In the genomic region with DNA sequence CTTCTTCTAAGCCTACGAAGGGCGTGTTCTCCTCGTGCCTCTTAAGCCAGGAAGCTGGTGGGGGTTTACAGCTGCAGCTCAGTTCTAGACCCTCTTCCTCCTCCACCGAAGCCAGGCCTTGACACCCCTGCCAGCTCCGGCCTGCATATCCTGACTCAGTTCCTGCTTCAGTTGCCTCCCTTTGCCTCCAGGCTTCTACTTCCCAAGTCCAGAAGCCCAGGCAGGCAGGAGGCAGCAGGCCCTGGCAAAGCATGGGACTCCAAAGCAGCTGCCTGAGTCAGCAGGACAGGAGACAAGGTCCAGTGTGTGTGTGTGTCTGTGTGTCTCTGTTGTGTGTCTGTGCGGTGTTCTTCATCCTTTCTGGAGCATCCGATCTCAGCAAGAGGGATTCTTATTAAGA, we compare ENCODE assay signal across 25 mouse cellular contexts. TPM values are rescaled to one million over a fixed set of nuclear protein-coding genes. Genes with fewer than 3 reads are reported as not detected.
DNase-seq lines count a peak whose midpoint lies in the region; ATAC-seq and TF ChIP-seq lines count a peak whose summit lies in the region.
"Had no signal": no experiment of that assay in that cellular context is flagged by ENCODE, and none has a peak within 500 bp of the region (broad histone marks: within the 10 kb centered on the region; RNA-seq: fewer than 3 reads in every experiment).

No protein-coding gene starts in this region.

- peaks cover 42% of the 10 kb centered on the region for H3K27me3 ChIP-seq in liver, embryonic 13.5 days
- peaks cover 49% of the 10 kb centered on the region for H3K27me3 ChIP-seq in liver, embryonic 12.5 days (replicated peaks)
- H3K27me3 ChIP-seq in ES-Bruce4 (ENCODE audit: control insufficient read depth, insufficient read depth, low read length, poor library complexity, severe bottlenecking), result no peaks in the 10 kb centered on the region

- no peak overlapping the region for H3K27ac ChIP-seq in liver, embryonic 13.5 days
- no peak overlapping the region for H3K27ac ChIP-seq in liver, embryonic 12.5 days
- peak overlapping the region; percentile 84 for H3K27ac ChIP-seq in ES-Bruce4 (ENCODE audit: insufficient read depth, low read length)
- peak overlapping the region; percentile 59 for H3K27ac ChIP-seq in embryonic fibroblast, embryonic 13.5 days (ENCODE audit: insufficient read depth, low read length)
- H3K27ac ChIP-seq: forebrain, embryonic 12.5 days; heart, embryonic 10.5 days; hindbrain, embryonic 10.5 days; hindbrain, postnatal 0 days; neural tube, embryonic 12.5 days had no signal

- peaks cover 8% of the 10 kb centered on the region for H3K36me3 ChIP-seq in liver, embryonic 13.5 days
- peaks cover 37% of the 10 kb centered on the region for H3K36me3 ChIP-seq in liver, embryonic 12.5 days
- no peaks in the 10 kb centered on the region for H3K36me3 ChIP-seq in ES-Bruce4 (ENCODE audit: control insufficient read depth, insufficient read depth, low read length, poor library complexity, severe bottlenecking)

- WGBS in liver, embryonic 13.5 days (ENCODE audit: insufficient replicate concordance), result 63% methylated on average over 7 of the region's 7 CpGs
- WGBS in liver, embryonic 12.5 days (ENCODE audit: insufficient replicate concordance), result 73% methylated on average over 7 of the region's 7 CpGs

- TF ChIP-seq CTCF in ES-Bruce4 (IDR thresholded peaks at IDR 0.05; ENCODE audit: low read depth, low read length), result no peak
- TF ChIP-seq CTCF in embryonic fibroblast, embryonic 13.5 days (IDR thresholded peaks at IDR 0.05; ENCODE audit: borderline replicate concordance, insufficient read depth, low read length), result no peak

- DNase-seq in liver, embryonic 13.5 days, result no peak
- no peak for DNase-seq in spleen, adult 18-20 months
- DNase-seq in frontal cortex, postnatal 25 days (ENCODE audit: low spot score in 2 of 2), result no peak
- no peak for DNase-seq in frontal cortex, adult 2 months (ENCODE audit: extremely low spot score in 1 of 2, low spot score in 1 of 2)
- DNase-seq: adrenal gland, postnatal 36 days; B cell, adult 2 months; cerebellum, adult 9-10 months; kidney, adult 18-20 months; kidney, postnatal 10 days; lung, adult 18-20 months; lung, postnatal 4 days; midbrain, embryonic 14.5 days; right cerebral cortex, postnatal 14 days; thymus, adult 2 months; thymus, postnatal 4 days had no signal

- no peak for ATAC-seq in liver, embryonic 13.5 days (ENCODE audit: low read depth)
- no peak for ATAC-seq in liver, embryonic 12.5 days
- ATAC-seq: hindbrain, postnatal 0 days had no signal

- H3K4me3 ChIP-seq in liver, embryonic 13.5 days (replicated peaks), result no peak overlapping the region
- no peak overlapping the region for H3K4me3 ChIP-seq in liver, embryonic 12.5 days
- no peak overlapping the region for H3K4me3 ChIP-seq in ES-Bruce4 (ENCODE audit: low read depth, low read length)
- H3K4me3 ChIP-seq in embryonic fibroblast, embryonic 13.5 days (ENCODE audit: insufficient read depth, low read length), result no peak overlapping the region
- H3K4me3 ChIP-seq: forebrain, embryonic 12.5 days; heart, embryonic 10.5 days; hindbrain, embryonic 10.5 days; neural tube, embryonic 12.5 days had no signal

- peak; percentile 75; the same call in 1 of the 2 replicates for TF ChIP-seq EP300 in ES-Bruce4 (IDR thresholded peaks at IDR 0.05; ENCODE audit: insufficient read depth, low read depth, low read length)

- H3K4me2 ChIP-seq in liver, embryonic 13.5 days, result no peak overlapping the region
- no peak overlapping the region for H3K4me2 ChIP-seq in liver, embryonic 12.5 days
- H3K4me2 ChIP-seq: forebrain, embryonic 12.5 days; neural tube, embryonic 12.5 days had no signal

- H3K9ac ChIP-seq in liver, embryonic 13.5 days, result 0 out of 2 replicates have a peak overlapping the region, but pooled peaks have one; percentile 10
- no peak overlapping the region for H3K9ac ChIP-seq in liver, embryonic 12.5 days
- H3K9ac ChIP-seq in ES-Bruce4 (ENCODE audit: low read depth, poor library complexity, severe bottlenecking), result no peak overlapping the region
- H3K9ac ChIP-seq: forebrain, embryonic 12.5 days; neural tube, embryonic 12.5 days had no signal

- peaks cover 24% of the 10 kb centered on the region for H3K4me1 ChIP-seq in liver, embryonic 13.5 days (replicated peaks)
- peaks cover 27% of the 10 kb centered on the region for H3K4me1 ChIP-seq in liver, embryonic 12.5 days
- H3K4me1 ChIP-seq in ES-Bruce4 (ENCODE audit: control insufficient read depth, insufficient read depth, low read length), result peaks cover 25% of the 10 kb centered on the region
- H3K4me1 ChIP-seq in embryonic fibroblast, embryonic 13.5 days (ENCODE audit: control insufficient read depth, insufficient read depth, low read length), result peaks cover 6% of the 10 kb centered on the region; the same call in 1 of the 2 replicates

- TF ChIP-seq POLR2A in ES-Bruce4 (IDR thresholded peaks at IDR 0.05; ENCODE audit: insufficient read depth, low read length), result no peak
- TF ChIP-seq POLR2A in embryonic fibroblast, embryonic 13.5 days (IDR thresholded peaks at IDR 0.05; ENCODE audit: low read depth, low read length), result no peak

- H3K9me3 ChIP-seq in liver, embryonic 13.5 days (replicated peaks), result no peaks in the 10 kb centered on the region
- no peaks in the 10 kb centered on the region for H3K9me3 ChIP-seq in liver, embryonic 12.5 days (replicated peaks)
- no peaks in the 10 kb centered on the region for H3K9me3 ChIP-seq in ES-Bruce4 (replicated peaks; ENCODE audit: control insufficient read depth, insufficient read depth, low read length, poor library complexity, severe bottlenecking)
- H3K9me3 ChIP-seq: forebrain, embryonic 12.5 days; heart, embryonic 10.5 days; hindbrain, embryonic 10.5 days; neural tube, embryonic 12.5 days had no signal

RNA-seq across cellular contexts. Expression of gene Sfn, which starts 2.2 kb away (rescaled TPM):
- polyA plus RNA-seq in liver, embryonic 13.5 days (2015; fragmentation: Nextera tagmentation; extraction: Ambion mirVana), result 0.77 and 0.92 TPM in 2 replicates
- polyA plus RNA-seq in liver, embryonic 12.5 days (2016; fragmentation: Nextera tagmentation; extraction: Ambion mirVana), result 0.21 and 0.81 TPM in 2 replicates
- polyA plus RNA-seq in ES-Bruce4 (2011; ENCODE audit: insufficient read depth, insufficient read length, low read depth, missing spikeins), result 250 and 292 TPM in 2 replicates
- 8.4 and 12.1 TPM in 2 replicates for polyA plus RNA-seq in embryonic fibroblast, embryonic 13.5 days (2011; ENCODE audit: insufficient read length, low read depth, missing spikeins)
- polyA plus RNA-seq in frontal cortex, adult 2 months (2012; rRNA removed), result 2.5 and 2.9 TPM in 2 replicates

RNA-seq across cellular contexts. Expression of gene Gpn2, which starts 20.0 kb away (rescaled TPM):
- 12.5 and 13.5 TPM in 2 replicates for polyA plus RNA-seq in liver, embryonic 13.5 days (2015; fragmentation: Nextera tagmentation; extraction: Ambion mirVana)
- 15.2 and 16.2 TPM in 2 replicates for polyA plus RNA-seq in liver, embryonic 12.5 days (2016; fragmentation: Nextera tagmentation; extraction: Ambion mirVana)
- 22.2 and 24.3 TPM in 2 replicates for polyA plus RNA-seq in ES-Bruce4 (2011; ENCODE audit: insufficient read depth, insufficient read length, low read depth, missing spikeins)
- 10.9 and 12.2 TPM in 2 replicates for polyA plus RNA-seq in embryonic fibroblast, embryonic 13.5 days (2011; ENCODE audit: insufficient read length, low read depth, missing spikeins)
- 18.9 and 22.4 TPM in 2 replicates for polyA plus RNA-seq in frontal cortex, adult 2 months (2012; rRNA removed)

RNA-seq across cellular contexts. Expression of gene Gpatch3, which starts 29.6 kb away (rescaled TPM):
- 4.3 and 4.6 TPM in 2 replicates for polyA plus RNA-seq in liver, embryonic 13.5 days (2015; fragmentation: Nextera tagmentation; extraction: Ambion mirVana)
- 7.8 and 8.9 TPM in 2 replicates for polyA plus RNA-seq in liver, embryonic 12.5 days (2016; fragmentation: Nextera tagmentation; extraction: Ambion mirVana)
- polyA plus RNA-seq in ES-Bruce4 (2011; ENCODE audit: insufficient read depth, insufficient read length, low read depth, missing spikeins), result 3.9 and 7.9 TPM in 2 replicates
- 4.8 and 5.7 TPM in 2 replicates for polyA plus RNA-seq in embryonic fibroblast, embryonic 13.5 days (2011; ENCODE audit: insufficient read length, low read depth, missing spikeins)
- polyA plus RNA-seq in frontal cortex, adult 2 months (2012; rRNA removed), result 7.0 and 7.5 TPM in 2 replicates

RNA-seq across cellular contexts. Expression of gene Zdhhc18, which starts 45.8 kb away (rescaled TPM):
- polyA plus RNA-seq in liver, embryonic 13.5 days (2015; fragmentation: Nextera tagmentation; extraction: Ambion mirVana), result 1.0 and 1.1 TPM in 2 replicates
- polyA plus RNA-seq in liver, embryonic 12.5 days (2016; fragmentation: Nextera tagmentation; extraction: Ambion mirVana), result 4.6 and 5.5 TPM in 2 replicates
- 34.4 and 43.8 TPM in 2 replicates for polyA plus RNA-seq in ES-Bruce4 (2011; ENCODE audit: insufficient read depth, insufficient read length, low read depth, missing spikeins)
- 28.8 and 31.3 TPM in 2 replicates for polyA plus RNA-seq in embryonic fibroblast, embryonic 13.5 days (2011; ENCODE audit: insufficient read length, low read depth, missing spikeins)
- polyA plus RNA-seq in frontal cortex, adult 2 months (2012; rRNA removed), result 38.5 and 43.3 TPM in 2 replicates

RNA-seq across cellular contexts. Expression of gene Nr0b2, which starts 51.0 kb away (rescaled TPM):
- polyA plus RNA-seq in liver, embryonic 13.5 days (2015; fragmentation: Nextera tagmentation; extraction: Ambion mirVana), result 0.31 and 0.51 TPM in 2 replicates
- 0.56 and 0.77 TPM in 2 replicates for polyA plus RNA-seq in liver, embryonic 12.5 days (2016; fragmentation: Nextera tagmentation; extraction: Ambion mirVana)
- not detected in 2 replicates for polyA plus RNA-seq in ES-Bruce4 (2011; ENCODE audit: insufficient read depth, insufficient read length, low read depth, missing spikeins)
- not detected in 2 replicates for polyA plus RNA-seq in embryonic fibroblast, embryonic 13.5 days (2011; ENCODE audit: insufficient read length, low read depth, missing spikeins)
- polyA plus RNA-seq in frontal cortex, adult 2 months (2012; rRNA removed), result not detected in 2 replicates
- polyA plus RNA-seq: forebrain, embryonic 12.5 days; gonadal fat pad, adult 2 months; limb, embryonic 11.5 days; midbrain, embryonic 14.5 days; neural tube, embryonic 12.5 days had no signal

Comparison
In these comparisons a context has a peak if more than half of its experiments do, and no peak if none do; other contexts are left out.
1. H3K27ac ChIP-seq: peak in ES-Bruce4 (single experiment) and embryonic fibroblast, embryonic 13.5 days (single experiment); none in liver, embryonic 13.5 days (single experiment) and liver, embryonic 12.5 days (single experiment).
2. RNA of gene Sfn, which starts 2.2 kb away (polyA plus RNA-seq): 250 to 292 TPM in ES-Bruce4; 8.4 to 12.1 TPM in embryonic fibroblast, embryonic 13.5 days, 2.5 to 2.9 TPM in frontal cortex, adult 2 months, 0.77 to 0.92 TPM in liver, embryonic 13.5 days and 0.21 to 0.81 TPM in liver, embryonic 12.5 days; every median in the first group is over 10 times any median in the second.